Mouse (Mus musculus) adrenal gland (tissue): Measurements from ENCODE around the gene Nt5c1b.

Source experiments
- intact Hi-C: fragments of 180-260 bp; cut with DNase I; formaldehyde crosslinking; loops from one replicate; pipeline ENCODE4 v1.15.1; 2025
- long read RNA-seq, 2 experiments: library from polyadenylated mRNA; unstranded; transcript quantifications; one replicate each; pipeline ENCODE4 v2.0.0; 2020; ENCODE audit warnings: borderline replicate concordance in 1 of 2; ENCODE audit not compliant: insufficient replicate concordance in 1 of 2

The Nt5c1b gene
- long read RNA-seq, experiment 1 = 0 reads
- long read RNA-seq, experiment 2 = 0 reads

- intact Hi-C loops = no loop called here
Measured at GRCm38 (mm10) chr12:10369673-10370072, at the start of gene Nt5c1b. Gene Nt5c1b (plus strand): TSS chr12:10369973.

DNA sequence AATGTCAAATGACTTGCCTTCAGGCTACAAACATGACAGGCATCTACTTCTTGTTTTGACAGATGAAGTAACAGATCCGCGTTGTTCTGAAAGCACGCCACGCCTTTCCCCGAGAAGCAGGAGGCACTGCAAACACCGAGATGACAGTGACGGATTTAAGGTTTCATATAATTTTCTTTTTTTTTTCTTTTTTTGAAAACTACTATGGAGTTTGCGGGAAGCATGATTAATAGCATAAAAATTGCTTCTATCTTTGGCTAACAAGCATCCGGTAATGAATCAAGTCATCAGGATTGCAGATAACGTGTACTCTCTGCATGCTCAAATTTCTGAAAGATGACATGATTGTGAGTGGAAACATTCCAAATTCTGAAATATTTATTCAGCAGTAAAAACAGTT, 42.1 kb upstream of the Nt5c1b start:
- intact Hi-C loops = no loop called here

DNA sequence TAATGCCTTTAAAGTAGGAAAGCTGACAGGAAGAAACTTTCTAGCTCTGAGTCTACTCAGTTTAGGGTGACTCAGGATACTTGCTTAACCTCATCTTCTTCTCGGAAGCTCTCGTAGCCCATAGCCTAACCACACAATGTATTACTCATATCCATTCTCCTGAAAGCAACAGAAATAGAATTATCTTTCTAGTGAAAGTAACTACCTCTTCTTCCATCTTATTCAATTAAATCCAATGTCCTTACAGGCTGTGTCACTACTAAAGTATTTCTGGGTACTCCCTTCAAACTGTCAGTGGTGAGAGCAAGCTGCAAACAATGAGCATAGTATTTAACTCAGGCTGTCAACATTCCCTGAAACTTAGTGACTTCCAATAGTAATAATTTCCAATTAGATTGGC, 40.3 kb upstream of the Nt5c1b start:
- intact Hi-C loops = no loop called here

- intact Hi-C loops = no loop called here
Measured at GRCm38 (mm10) chr12:10340604-10341003, 29.2 kb upstream of the Nt5c1b start.

DNA sequence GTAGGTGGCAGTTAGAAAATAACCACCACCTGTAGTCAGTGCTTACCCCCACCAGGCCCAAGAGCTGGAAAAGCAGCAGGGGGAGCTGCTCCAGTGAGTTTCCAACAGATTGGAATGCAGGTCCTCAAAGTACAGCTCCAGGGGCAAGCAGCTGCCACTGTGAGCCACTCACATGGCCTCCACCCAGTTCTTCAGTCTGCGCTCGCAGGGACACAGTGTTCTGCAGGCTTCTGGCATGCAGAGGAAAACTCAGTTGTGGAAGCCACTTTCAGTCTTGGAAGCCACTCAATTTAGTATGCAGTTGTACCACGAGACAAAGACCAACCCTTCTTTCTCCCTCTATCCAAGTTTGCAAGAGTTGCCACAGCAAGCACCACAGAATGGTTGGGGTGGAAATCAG, 19.1 kb upstream of the Nt5c1b start:
- intact Hi-C loops = no loop called here

DNA sequence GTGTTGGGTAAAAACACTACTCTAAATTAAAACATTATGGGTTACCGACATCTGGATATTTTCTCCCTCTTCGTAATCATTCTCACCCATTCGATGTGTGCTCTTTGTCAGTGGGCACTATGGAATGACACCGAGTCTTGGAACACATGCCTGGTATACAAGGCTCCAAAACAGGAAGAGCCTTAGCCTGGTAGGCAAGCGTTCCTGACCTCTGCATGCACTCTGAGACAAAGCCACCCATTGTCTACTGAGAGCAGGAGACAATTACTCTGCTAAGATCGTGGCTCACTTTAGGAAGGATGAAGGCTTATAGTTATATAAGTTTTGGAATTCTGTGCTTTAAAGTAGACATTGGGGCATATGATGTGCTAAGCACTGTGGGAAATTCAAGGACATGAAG, 12.0 kb upstream of the Nt5c1b start:
- intact Hi-C loops = no loop called here

- intact Hi-C loops = no loop called here
Measured at GRCm38 (mm10) chr12:10390671-10391441, 21.1 kb downstream of the Nt5c1b start, which contains the start of gene Rdh14. Gene Rdh14 (plus strand): TSS chr12:10390772.

GRCm38 (mm10) chr12:10400788-10401187, 31.0 kb downstream of the Nt5c1b start:
- intact Hi-C loops = no loop called here

GRCm38 (mm10) chr12:10402421-10403115, 32.8 kb downstream of the Nt5c1b start:
- intact Hi-C loops = no loop called here

- intact Hi-C loops = no loop called here
Measured at GRCm38 (mm10) chr12:10410511-10411179, 40.9 kb downstream of the Nt5c1b start.

- intact Hi-C loops = no loop called here
Measured at GRCm38 (mm10) chr12:10411453-10411852, 41.7 kb downstream of the Nt5c1b start.

DNA sequence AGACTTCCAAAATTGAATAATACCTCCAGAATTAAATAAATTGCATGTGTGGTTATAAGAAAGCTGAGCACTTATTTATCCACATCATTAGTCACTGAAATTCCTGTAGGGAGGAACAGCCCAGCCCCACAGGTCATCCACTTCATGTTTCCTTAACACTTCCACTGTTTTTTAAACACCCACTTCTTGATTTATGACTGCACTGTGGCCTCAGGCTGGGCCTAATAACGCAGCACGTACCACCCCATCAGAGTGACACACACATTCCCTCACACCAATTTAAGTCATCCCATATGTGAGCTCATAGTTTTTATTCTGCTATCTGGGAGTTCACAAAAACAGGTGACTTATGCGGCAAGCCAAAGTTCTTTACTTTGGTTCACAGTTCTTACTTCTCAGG, 52.6 kb downstream of the Nt5c1b start:
- intact Hi-C loops = no loop called here

- intact Hi-C loops = no loop called here
Measured at GRCm38 (mm10) chr12:10425982-10426863, 56.5 kb downstream of the Nt5c1b start.

GRCm38 (mm10) chr12:10430999-10431398, 61.2 kb downstream of the Nt5c1b start:
- intact Hi-C loops = no loop called here

- intact Hi-C loops = loop anchor here (2.0 to 5.0 kb wide), 4 partner anchors 94 to 1386 kb away; partner anchors contain the start of gene Osr1
Measured at GRCm38 (mm10) chr12:10438054-10439001, 68.6 kb downstream of the Nt5c1b start.
